Mouse (Mus musculus) T-helper 1 cell (primary cell): ENCODE measurements around the gene Tmem114.

Experiments
- in situ Hi-C: fragments of 300-600 bp; cut with MboI, MseI; formaldehyde crosslinking; loops from one replicate; pipeline ENCODE4 v1.15.1; 2025; ENCODE audit warnings: high pct_unique_total_duplicates

Tmem114 gene

DNA sequence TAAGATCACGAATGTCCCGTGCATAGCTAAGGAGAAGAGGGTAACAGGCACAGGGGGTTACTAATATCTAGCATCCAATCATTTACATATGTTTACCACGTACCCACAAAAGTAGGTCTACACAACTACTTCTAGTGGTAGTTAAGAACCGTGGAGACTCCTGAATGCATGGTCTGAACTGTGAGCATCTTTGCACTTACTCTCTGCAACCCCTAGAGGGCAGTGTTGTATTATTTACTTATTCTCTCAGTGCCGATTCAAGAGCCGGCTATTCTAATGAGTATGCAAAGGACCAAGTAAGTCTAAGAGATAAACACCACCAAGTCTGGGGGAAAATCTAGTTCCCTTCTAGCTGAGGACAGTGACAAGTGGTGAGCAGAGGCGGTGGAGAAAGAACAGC is 12.7 kb downstream of the Tmem114 start:
- in situ Hi-C loops: no loop called here

DNA sequence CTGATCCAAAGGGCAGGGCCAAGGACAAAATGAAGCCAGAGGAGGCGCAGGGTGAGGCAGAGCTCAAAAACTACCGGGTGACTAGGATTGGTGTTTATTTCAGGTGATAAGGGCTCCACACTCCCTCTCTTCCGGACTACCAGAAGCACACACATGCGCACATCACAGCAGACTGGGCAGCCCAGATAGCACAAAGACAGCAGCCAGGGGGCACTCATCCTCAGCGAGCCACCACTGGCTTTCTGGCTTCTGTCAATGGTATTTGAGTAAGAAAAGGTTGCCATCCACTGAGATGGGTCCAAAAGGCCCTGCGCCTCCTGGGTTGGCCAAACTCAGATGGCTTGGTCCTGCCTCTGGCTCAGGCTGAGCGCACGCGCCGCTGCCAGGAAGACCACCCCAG is 15.7 kb downstream of the Tmem114 start:
- in situ Hi-C loops: loop anchor here (5.0 to 10.0 kb wide), 3 partner anchors 248 to 466 kb away; no protein-coding TSS in a partner anchor

DNA sequence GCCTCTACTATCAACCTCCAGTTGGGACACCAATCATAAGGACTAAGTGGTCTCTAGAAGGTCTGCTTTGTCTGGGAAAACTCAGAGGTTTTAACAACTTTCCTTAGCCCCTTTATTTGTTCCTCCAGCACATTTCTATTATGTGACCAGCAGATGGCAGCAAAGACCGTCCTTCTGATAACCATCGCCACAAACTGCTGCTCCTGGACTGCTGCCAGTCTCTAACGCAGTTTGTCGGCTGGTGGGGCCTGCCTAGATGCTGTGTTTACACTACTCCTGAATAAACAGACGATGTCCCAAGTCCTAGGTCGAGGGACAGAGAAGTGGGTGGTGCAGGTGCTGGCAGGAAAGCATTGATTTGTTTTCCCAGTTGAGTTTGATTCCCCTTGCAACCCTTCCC is 18.2 kb downstream of the Tmem114 start:
- in situ Hi-C loops: loop anchor here (5.0 to 10.0 kb wide), 3 partner anchors 251 to 468 kb away; no protein-coding TSS in a partner anchor

DNA sequence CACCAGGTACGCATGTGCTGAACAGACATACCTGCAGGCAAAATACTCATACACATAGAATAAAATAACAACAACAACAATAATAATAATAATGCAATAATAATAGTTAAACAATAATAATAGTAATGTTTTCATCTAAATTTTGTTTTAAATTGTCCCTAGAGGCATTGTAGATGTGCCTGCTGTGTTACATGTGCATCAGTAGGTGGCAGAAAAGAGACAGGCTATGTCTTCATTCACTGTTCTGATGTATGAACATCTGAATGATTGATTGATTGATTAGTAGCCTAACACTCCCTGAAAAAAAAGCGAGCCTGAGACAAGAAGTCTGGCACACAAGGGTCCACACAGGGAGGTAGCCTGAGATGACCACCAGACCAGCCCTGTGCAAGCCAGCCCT is 22.3 kb downstream of the Tmem114 start:
- in situ Hi-C loops: loop anchor here (10.0 kb wide), 2 partner anchors 362 to 472 kb away; no protein-coding TSS in a partner anchor

DNA sequence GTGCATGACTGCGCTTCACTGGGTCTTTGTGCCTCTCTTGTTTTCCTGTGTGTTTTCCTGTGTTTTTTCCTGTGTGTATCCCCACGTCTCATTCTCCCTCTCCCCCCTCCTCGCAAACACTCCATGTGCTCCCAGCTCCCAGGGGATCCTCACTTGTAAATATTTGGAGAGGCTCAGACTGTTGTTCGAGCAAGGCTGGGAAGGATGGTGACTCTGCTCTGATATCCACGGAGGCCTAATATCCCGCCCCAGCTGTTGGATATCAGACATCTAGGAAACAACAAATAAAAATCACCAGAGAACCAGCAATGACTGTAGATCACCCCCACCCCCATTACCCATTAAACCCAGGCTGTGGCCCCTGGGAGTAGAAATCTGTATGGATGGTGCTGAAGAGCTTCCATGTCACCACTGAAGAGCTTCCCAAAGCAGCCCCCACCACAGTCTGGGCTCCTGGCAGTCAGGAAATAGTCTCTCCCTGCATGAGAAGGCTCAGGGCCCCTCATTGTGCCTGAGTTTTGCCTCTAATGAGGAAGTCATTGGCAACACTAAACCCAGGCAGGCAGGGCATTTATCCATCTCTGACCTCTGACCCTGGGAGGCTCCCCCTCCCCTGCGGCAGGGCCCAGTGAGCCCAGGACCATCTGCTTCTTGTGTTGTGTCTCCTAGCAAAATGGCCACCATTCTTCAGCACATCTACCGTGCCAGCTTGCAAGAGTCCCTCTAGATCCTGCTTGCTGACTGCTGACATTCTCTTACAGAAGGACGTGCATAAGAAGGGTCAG is 23.6 kb downstream of the Tmem114 start:
- in situ Hi-C loops: loop anchor here (10.0 kb wide), 2 partner anchors 363 to 473 kb away; no protein-coding TSS in a partner anchor

DNA sequence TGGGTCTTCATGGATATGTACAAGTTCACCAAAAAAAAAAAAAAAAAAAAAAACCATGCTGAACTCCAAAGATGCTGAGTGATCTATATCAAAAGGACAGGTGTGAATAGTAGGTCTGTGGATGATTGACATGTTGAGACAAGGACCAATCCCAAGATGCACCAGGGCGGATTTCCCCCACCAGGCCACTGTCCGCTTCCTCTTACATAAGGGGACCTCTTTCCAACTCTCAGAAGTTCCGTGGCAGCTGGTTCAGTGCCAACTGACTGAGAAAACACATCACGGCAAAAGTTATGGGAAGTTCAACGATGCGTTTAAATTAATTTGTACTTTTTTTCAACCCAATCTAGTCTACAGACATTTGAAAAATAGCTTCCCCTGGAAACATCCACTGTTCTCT is 25.1 kb downstream of the Tmem114 start:
- in situ Hi-C loops: loop anchor here (10.0 to 25.0 kb wide), 3 partner anchors 365 to 1888 kb away; no protein-coding TSS in a partner anchor

DNA sequence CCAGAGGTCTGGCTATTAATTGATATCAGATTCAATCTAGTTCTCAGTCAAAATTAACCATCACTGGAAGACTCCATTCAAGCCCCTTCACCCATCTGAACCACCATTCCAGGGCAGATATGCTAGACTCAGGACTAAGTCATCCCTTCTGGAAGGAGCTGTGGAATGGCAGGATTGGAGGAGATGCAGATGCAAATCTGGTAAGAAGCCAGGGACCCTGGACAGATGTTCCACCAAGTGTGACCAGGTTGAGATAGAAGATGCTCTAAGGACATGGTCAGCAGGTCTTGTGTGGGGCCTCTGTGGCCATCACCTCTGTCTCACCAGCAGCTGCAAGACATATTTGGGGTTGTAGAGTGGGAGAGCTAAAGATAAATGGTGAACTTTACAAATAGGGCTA is 30.0 kb downstream of the Tmem114 start:
- in situ Hi-C loops: loop anchor here (25.0 kb wide), 1 partner anchor 1883 kb away; no protein-coding TSS in a partner anchor

DNA sequence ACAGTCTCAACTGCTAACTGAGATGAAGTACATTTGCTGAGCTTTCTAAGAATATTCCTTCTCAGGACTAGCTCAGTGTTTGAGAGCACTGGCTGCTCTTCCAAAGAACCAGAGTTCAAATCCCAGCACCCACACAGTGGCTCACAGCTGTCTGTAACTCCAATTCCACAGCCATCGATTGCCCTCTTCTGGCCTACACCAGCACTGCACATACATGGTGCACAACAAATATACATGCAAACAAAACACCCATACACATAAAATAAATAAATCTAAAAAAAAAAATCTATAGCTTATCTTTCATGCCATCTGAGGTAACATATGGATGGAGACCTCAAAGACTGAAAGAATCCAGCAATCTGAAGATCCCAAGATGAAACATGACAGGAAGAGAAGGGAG is 36.4 kb downstream of the Tmem114 start:
- in situ Hi-C loops: loop anchor here (25.0 kb wide), 1 partner anchor 1876 kb away; no protein-coding TSS in a partner anchor

DNA sequence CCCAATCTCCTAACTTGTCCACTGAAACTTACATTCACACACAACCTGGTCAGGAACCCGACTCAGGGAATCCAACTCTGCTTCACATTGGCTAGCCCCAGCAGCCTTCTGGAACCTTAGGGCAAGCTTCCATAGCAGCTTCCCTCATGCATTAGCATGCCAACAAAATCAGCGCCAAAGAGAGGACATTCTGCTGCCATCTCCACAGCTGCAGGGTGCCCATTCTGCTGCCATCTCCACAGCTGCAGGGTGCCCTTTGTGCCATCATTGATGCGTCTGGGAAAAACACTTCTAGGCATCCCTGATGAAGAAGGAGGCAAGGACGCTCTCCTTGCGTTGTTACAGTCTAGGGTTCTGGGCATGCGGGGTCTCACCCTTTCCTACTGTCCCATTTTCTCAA is 38.5 kb downstream of the Tmem114 start:
- in situ Hi-C loops: loop anchor here (25.0 kb wide), 1 partner anchor 1874 kb away; no protein-coding TSS in a partner anchor

DNA sequence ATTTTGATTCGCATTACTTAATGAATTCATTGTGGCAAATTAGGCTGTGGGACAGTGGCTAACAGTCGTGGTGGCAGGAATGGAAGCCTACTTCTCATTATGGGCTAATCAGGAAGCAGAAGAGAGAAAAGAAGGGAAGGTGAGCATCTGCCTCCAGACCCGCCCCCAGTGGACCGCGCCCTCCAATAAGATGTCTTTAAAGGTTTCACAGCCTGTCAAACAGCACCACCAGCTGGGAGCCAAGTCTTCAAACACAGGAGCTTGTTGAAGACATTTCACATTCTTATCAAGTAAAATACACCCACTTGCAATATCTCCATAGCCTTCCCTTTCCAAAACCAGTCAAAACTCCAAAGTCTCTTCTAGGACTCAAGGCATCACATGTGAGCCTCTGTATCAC is 39.3 kb downstream of the Tmem114 start:
- in situ Hi-C loops: loop anchor here (25.0 kb wide), 1 partner anchor 1873 kb away; no protein-coding TSS in a partner anchor

DNA sequence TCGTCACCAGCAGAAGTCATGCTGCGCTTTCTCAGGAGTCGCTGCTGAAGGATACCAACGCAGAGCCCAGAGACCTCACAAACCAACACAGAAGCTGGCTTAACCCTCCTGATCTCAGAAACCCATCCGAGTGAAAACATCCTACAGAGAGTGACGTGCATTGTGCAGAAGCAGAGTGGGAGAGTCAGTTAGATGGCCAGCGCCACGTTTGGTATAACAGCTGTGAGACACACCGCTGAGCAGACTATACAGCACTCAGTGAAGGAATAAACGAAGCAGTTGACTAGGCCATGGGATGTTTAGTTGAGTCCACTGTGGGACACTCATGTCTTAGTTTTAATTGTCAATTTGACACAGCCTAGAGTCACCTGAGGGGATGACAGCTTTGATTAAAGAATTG is 40.2 kb downstream of the Tmem114 start:
- in situ Hi-C loops: loop anchor here (25.0 kb wide), 1 partner anchor 1872 kb away; no protein-coding TSS in a partner anchor

DNA sequence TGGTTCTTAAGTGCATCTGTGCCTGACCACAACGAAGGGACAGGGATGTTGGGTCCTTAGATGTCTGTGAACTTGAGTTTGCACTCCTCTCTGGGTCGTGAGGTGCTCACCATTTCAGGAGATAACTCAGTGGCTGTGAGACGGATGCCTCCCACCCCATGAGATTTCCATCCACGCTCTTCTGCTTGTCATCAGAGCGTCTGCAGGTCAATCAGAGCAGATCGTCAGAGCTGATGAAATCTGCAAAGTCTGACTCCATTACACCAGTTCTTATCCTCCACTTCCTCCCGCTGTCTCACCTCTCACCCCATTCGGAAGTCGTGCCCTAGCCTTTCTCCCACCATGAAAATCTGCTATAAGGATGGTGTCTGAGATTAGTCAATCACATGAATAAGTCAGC is 41.5 kb downstream of the Tmem114 start:
- in situ Hi-C loops: loop anchor here (25.0 kb wide), 1 partner anchor 1871 kb away; no protein-coding TSS in a partner anchor

DNA sequence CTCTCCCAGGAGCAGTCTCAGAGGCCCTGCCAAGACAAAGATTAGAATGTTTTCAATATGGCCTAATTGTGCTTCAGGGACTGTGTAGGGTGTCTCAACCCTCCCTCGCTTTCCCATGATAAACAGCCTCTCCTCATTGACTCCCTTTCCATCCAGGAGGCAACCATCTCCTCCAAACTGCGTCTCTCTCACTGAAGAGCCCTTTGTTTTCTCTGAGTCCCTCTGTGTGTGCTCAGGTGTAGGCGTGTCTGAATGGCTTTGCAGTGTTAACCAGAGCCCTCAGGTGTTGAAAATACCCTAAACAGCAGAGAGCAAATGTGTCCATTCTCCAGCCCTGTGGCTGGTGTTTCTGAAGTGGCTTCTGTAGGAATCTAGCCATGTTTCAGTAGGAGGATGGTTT is 61.9 kb downstream of the Tmem114 start:
- in situ Hi-C loops: no loop called here
